Mouse (Mus musculus): ENCODE measurements around the gene Nutm1. TPM values are rescaled to one million over a fixed set of nuclear protein-coding genes. Genes with fewer than 3 reads are reported as not detected.

The Nutm1 gene
- polyA plus RNA-seq, 1 experiment from 2014 or later = not detected

- no peaks in the 10 kb centered on the region for H3K9me3 ChIP-seq (ENCODE audit: control insufficient read depth, low read length)
- no peak overlapping the region for H3K27ac ChIP-seq (ENCODE audit: low read depth, low read length)
- H3K27me3 ChIP-seq (replicated peaks; ENCODE audit: control insufficient read depth, insufficient read depth, low read length) = no peaks in the 10 kb centered on the region
- H3K9ac ChIP-seq (ENCODE audit: low read depth, low read length) = no peak overlapping the region
- H3K4me3 ChIP-seq (ENCODE audit: low read depth, low read length) = no peak overlapping the region
- no peaks in the 10 kb centered on the region for H3K36me3 ChIP-seq (ENCODE audit: control insufficient read depth, insufficient read depth, low read length)
- H3K4me2 ChIP-seq = no peak overlapping the region
- ATAC-seq (replicated peaks; ENCODE audit: low FRiP score) (no peak), DNase-seq (ENCODE audit: low spot score) (no peak)
- WGBS = 74% methylated on average over 4 of the region's 4 CpGs
- H3K4me1 ChIP-seq (replicated peaks; ENCODE audit: control insufficient read depth, insufficient read depth, low read length) = no peaks in the 10 kb centered on the region
Observed at GRCm38 (mm10) chr2:112224356-112224755, 34.7 kb downstream of the Nutm1 start.

GRCm38 (mm10) chr2:112222607-112223006 is 36.5 kb downstream of the Nutm1 start:
- H3K9me3 ChIP-seq (ENCODE audit: control insufficient read depth, low read length) = no peaks in the 10 kb centered on the region
- no peak overlapping the region for H3K27ac ChIP-seq (ENCODE audit: low read depth, low read length)
- DNase-seq (ENCODE audit: low spot score) = no peak
- no peak for ATAC-seq (replicated peaks; ENCODE audit: low FRiP score)
- no peaks in the 10 kb centered on the region for H3K27me3 ChIP-seq (replicated peaks; ENCODE audit: control insufficient read depth, insufficient read depth, low read length)
- no peaks in the 10 kb centered on the region for H3K4me1 ChIP-seq (replicated peaks; ENCODE audit: control insufficient read depth, insufficient read depth, low read length)
- no peak overlapping the region for H3K4me2 ChIP-seq
- 46% methylated on average over 5 of the region's 5 CpGs for WGBS
- H3K9ac ChIP-seq (ENCODE audit: low read depth, low read length) = no peak overlapping the region
- no peaks in the 10 kb centered on the region for H3K36me3 ChIP-seq (ENCODE audit: control insufficient read depth, insufficient read depth, low read length)
- H3K4me3 ChIP-seq (ENCODE audit: low read depth, low read length) = no peak overlapping the region

GRCm38 (mm10) chr2:112220880-112221279 is 38.2 kb downstream of the Nutm1 start:
- 69% methylated on average over 5 of the region's 5 CpGs for WGBS
- no peaks in the 10 kb centered on the region for H3K36me3 ChIP-seq (ENCODE audit: control insufficient read depth, insufficient read depth, low read length)
- no peaks in the 10 kb centered on the region for H3K4me1 ChIP-seq (replicated peaks; ENCODE audit: control insufficient read depth, insufficient read depth, low read length)
- no peaks in the 10 kb centered on the region for H3K9me3 ChIP-seq (ENCODE audit: control insufficient read depth, low read length)
- no peak overlapping the region for H3K4me2 ChIP-seq
- ATAC-seq (replicated peaks; ENCODE audit: low FRiP score) (no peak), DNase-seq (ENCODE audit: low spot score) (no peak)
- no peak overlapping the region for H3K9ac ChIP-seq (ENCODE audit: low read depth, low read length)
- no peak overlapping the region for H3K27ac ChIP-seq (ENCODE audit: low read depth, low read length)
- H3K4me3 ChIP-seq (ENCODE audit: low read depth, low read length) = no peak overlapping the region
- no peaks in the 10 kb centered on the region for H3K27me3 ChIP-seq (replicated peaks; ENCODE audit: control insufficient read depth, insufficient read depth, low read length)

- no peak overlapping the region for H3K27ac ChIP-seq (ENCODE audit: low read depth, low read length)
- H3K9me3 ChIP-seq (ENCODE audit: control insufficient read depth, low read length) = no peaks in the 10 kb centered on the region
- H3K4me1 ChIP-seq (replicated peaks; ENCODE audit: control insufficient read depth, insufficient read depth, low read length) = no peaks in the 10 kb centered on the region
- H3K4me2 ChIP-seq = no peak overlapping the region
- H3K4me3 ChIP-seq (ENCODE audit: low read depth, low read length) = no peak overlapping the region
- DNase-seq (ENCODE audit: low spot score) = no peak
- no peak for ATAC-seq (replicated peaks; ENCODE audit: low FRiP score)
- H3K36me3 ChIP-seq (ENCODE audit: control insufficient read depth, insufficient read depth, low read length) = no peaks in the 10 kb centered on the region
- no peaks in the 10 kb centered on the region for H3K27me3 ChIP-seq (replicated peaks; ENCODE audit: control insufficient read depth, insufficient read depth, low read length)
- H3K9ac ChIP-seq (ENCODE audit: low read depth, low read length) = no peak overlapping the region
- 71% methylated on average over 6 of the region's 6 CpGs for WGBS
Observed at GRCm38 (mm10) chr2:112217614-112218013, 41.5 kb downstream of the Nutm1 start.

GRCm38 (mm10) chr2:112215977-112216376 is 43.1 kb downstream of the Nutm1 start:
- Histone ChIP-seq H3K9me3 (ENCODE audit: control insufficient read depth, low read length) (no peaks in the 10 kb centered on the region), H3K36me3 (ENCODE audit: control insufficient read depth, insufficient read depth, low read length) (no peaks in the 10 kb centered on the region), H3K4me3 (ENCODE audit: low read depth, low read length) (no peak overlapping the region), H3K4me2 (no peak overlapping the region), H3K4me1 (replicated peaks; ENCODE audit: control insufficient read depth, insufficient read depth, low read length) (no peaks in the 10 kb centered on the region), H3K27ac (ENCODE audit: low read depth, low read length) (no peak overlapping the region), H3K27me3 (replicated peaks; ENCODE audit: control insufficient read depth, insufficient read depth, low read length) (no peaks in the 10 kb centered on the region), H3K9ac (ENCODE audit: low read depth, low read length) (no peak overlapping the region)
- WGBS = 9% methylated on average over 1 of the region's 1 CpGs
- DNase-seq (ENCODE audit: low spot score) = no peak
- no peak for ATAC-seq (replicated peaks; ENCODE audit: low FRiP score)

GRCm38 (mm10) chr2:112210699-112211098 is 48.4 kb downstream of the Nutm1 start:
- H3K4me1 ChIP-seq (replicated peaks; ENCODE audit: control insufficient read depth, insufficient read depth, low read length) = no peaks in the 10 kb centered on the region
- H3K4me3 ChIP-seq (ENCODE audit: low read depth, low read length) = no peak overlapping the region
- no peak overlapping the region for H3K9ac ChIP-seq (ENCODE audit: low read depth, low read length)
- no peak overlapping the region for H3K4me2 ChIP-seq
- WGBS = 82% methylated on average over 2 of the region's 2 CpGs
- H3K36me3 ChIP-seq (ENCODE audit: control insufficient read depth, insufficient read depth, low read length) = no peaks in the 10 kb centered on the region
- ATAC-seq (replicated peaks; ENCODE audit: low FRiP score) (no peak), DNase-seq (ENCODE audit: low spot score) (no peak)
- H3K27ac ChIP-seq (ENCODE audit: low read depth, low read length) = no peak overlapping the region
- H3K9me3 ChIP-seq (ENCODE audit: control insufficient read depth, low read length) = no peaks in the 10 kb centered on the region
- no peaks in the 10 kb centered on the region for H3K27me3 ChIP-seq (replicated peaks; ENCODE audit: control insufficient read depth, insufficient read depth, low read length)

GRCm38 (mm10) chr2:112210142-112210541 is 48.9 kb downstream of the Nutm1 start:
- H3K36me3 ChIP-seq (ENCODE audit: control insufficient read depth, insufficient read depth, low read length) = no peaks in the 10 kb centered on the region
- no peak for ATAC-seq (replicated peaks; ENCODE audit: low FRiP score)
- H3K27me3 ChIP-seq (replicated peaks; ENCODE audit: control insufficient read depth, insufficient read depth, low read length) = no peaks in the 10 kb centered on the region
- no peak overlapping the region for H3K4me2 ChIP-seq
- no peak overlapping the region for H3K27ac ChIP-seq (ENCODE audit: low read depth, low read length)
- H3K4me3 ChIP-seq (ENCODE audit: low read depth, low read length) = no peak overlapping the region
- 75% methylated on average over 6 of the region's 6 CpGs for WGBS
- H3K9ac ChIP-seq (ENCODE audit: low read depth, low read length) = no peak overlapping the region
- no peaks in the 10 kb centered on the region for H3K9me3 ChIP-seq (ENCODE audit: control insufficient read depth, low read length)
- H3K4me1 ChIP-seq (replicated peaks; ENCODE audit: control insufficient read depth, insufficient read depth, low read length) = no peaks in the 10 kb centered on the region
- DNase-seq (ENCODE audit: low spot score) = no peak

- Histone ChIP-seq H3K4me3 (ENCODE audit: low read depth, low read length) (no peak overlapping the region), H3K9me3 (ENCODE audit: control insufficient read depth, low read length) (no peaks in the 10 kb centered on the region), H3K9ac (ENCODE audit: low read depth, low read length) (no peak overlapping the region), H3K27me3 (replicated peaks; ENCODE audit: control insufficient read depth, insufficient read depth, low read length) (no peaks in the 10 kb centered on the region), H3K4me1 (replicated peaks; ENCODE audit: control insufficient read depth, insufficient read depth, low read length) (no peaks in the 10 kb centered on the region), H3K4me2 (no peak overlapping the region), H3K36me3 (ENCODE audit: control insufficient read depth, insufficient read depth, low read length) (no peaks in the 10 kb centered on the region), H3K27ac (ENCODE audit: low read depth, low read length) (no peak overlapping the region)
- DNase-seq (ENCODE audit: low spot score) = no peak
- no peak for ATAC-seq (replicated peaks; ENCODE audit: low FRiP score)
- 78% methylated on average over 6 of the region's 6 CpGs for WGBS
Observed at GRCm38 (mm10) chr2:112203056-112203455, 56.0 kb downstream of the Nutm1 start.

Data from liver, embryonic 11.5 days (tissue).